Mouse (Mus musculus): ENCODE results near the gene Krtap29-1.

Krtap29-1 gene

GRCm38 (mm10) chr11:99937751-99938264 lies 41.0 kb downstream of the Krtap29-1 start:
- DNase-seq: no peak

- DNase-seq: no peak
These were observed 42.9 kb downstream of the Krtap29-1 start, which contains the start of gene Krtap31-2 for GRCm38 (mm10) chr11:99935991-99936390. Krtap31-2 (plus strand) TSS chr11:99936291.

Data from cerebellum, adult 8-10 months (tissue).